Mouse (Mus musculus): ENCODE results near the gene Ppm1h. TPM values are rescaled to one million over a fixed set of nuclear protein-coding genes. Genes with fewer than 3 reads are reported as not detected.
A peak's percentile ranks its signal among the peaks of the same experiment; 100 is the strongest.

The Ppm1h gene
- total RNA-seq, 2 experiments from 2014 or later, result 78.2 to 78.5 TPM

- peak; percentile 63 to 70 for DNase-seq (ENCODE audit: extremely low spot score in 1 of 2, low spot score in 1 of 2)
Measured at GRCm38 (mm10) chr10:122986320-122987225, 308.0 kb downstream of the Ppm1h start.

- peak in 1 of 2 experiments; percentile 33 for DNase-seq (ENCODE audit: extremely low spot score in 1 of 2, low spot score in 1 of 2)
Measured at GRCm38 (mm10) chr10:122987671-122988128, 309.1 kb downstream of the Ppm1h start.

- no peak for DNase-seq (ENCODE audit: extremely low spot score in 1 of 2, low spot score in 1 of 2)
Measured at GRCm38 (mm10) chr10:122988372-122988771, 309.8 kb downstream of the Ppm1h start.

GRCm38 (mm10) chr10:122989916-122990315 is 311.4 kb downstream of the Ppm1h start:
- no peak for DNase-seq (ENCODE audit: extremely low spot score in 1 of 2, low spot score in 1 of 2)

GRCm38 (mm10) chr10:122990606-122991005 is 312.0 kb downstream of the Ppm1h start:
- DNase-seq (ENCODE audit: extremely low spot score in 1 of 2, low spot score in 1 of 2), result no peak

- no peak for DNase-seq (ENCODE audit: extremely low spot score in 1 of 2, low spot score in 1 of 2)
Measured at GRCm38 (mm10) chr10:122991053-122991452, 312.5 kb downstream of the Ppm1h start.

GRCm38 (mm10) chr10:122991648-122992047 is 313.1 kb downstream of the Ppm1h start:
- DNase-seq (ENCODE audit: extremely low spot score in 1 of 2, low spot score in 1 of 2), result no peak

GRCm38 (mm10) chr10:122994402-122995107 is 316.0 kb downstream of the Ppm1h start:
- DNase-seq (ENCODE audit: extremely low spot score in 1 of 2, low spot score in 1 of 2), result no peak

Small RNAs within 50 kb of the gene (microRNA-seq; reads per million reads assigned to microRNA genes)
- 0 reads per million in 2 experiments for gene Mir6412
- gene Mir8104, result 0.37 to 1.6 reads per million in 2 experiments
- 49,863 to 57,734 reads per million in 2 experiments for gene Mirlet7i

Other genes starting within 250 kb of the Ppm1h start
- gene Avpr1a, start 230.3 kb upstream of the Ppm1h start, total RNA-seq (2021), result under 1 TPM; 0.49 to 0.62 TPM